Mouse (Mus musculus) right cerebral cortex, postnatal 36 days (tissue): ENCODE data around the gene Entpd2.

ENCODE experiments used
- DNase-seq, 2 experiments: peaks; one replicate each; pipeline ENCODE4 v3.0.0; 2022; ENCODE audit warnings: low spot score in 2 of 2, mixed read lengths in 1 of 2

Gene Entpd2

DNA sequence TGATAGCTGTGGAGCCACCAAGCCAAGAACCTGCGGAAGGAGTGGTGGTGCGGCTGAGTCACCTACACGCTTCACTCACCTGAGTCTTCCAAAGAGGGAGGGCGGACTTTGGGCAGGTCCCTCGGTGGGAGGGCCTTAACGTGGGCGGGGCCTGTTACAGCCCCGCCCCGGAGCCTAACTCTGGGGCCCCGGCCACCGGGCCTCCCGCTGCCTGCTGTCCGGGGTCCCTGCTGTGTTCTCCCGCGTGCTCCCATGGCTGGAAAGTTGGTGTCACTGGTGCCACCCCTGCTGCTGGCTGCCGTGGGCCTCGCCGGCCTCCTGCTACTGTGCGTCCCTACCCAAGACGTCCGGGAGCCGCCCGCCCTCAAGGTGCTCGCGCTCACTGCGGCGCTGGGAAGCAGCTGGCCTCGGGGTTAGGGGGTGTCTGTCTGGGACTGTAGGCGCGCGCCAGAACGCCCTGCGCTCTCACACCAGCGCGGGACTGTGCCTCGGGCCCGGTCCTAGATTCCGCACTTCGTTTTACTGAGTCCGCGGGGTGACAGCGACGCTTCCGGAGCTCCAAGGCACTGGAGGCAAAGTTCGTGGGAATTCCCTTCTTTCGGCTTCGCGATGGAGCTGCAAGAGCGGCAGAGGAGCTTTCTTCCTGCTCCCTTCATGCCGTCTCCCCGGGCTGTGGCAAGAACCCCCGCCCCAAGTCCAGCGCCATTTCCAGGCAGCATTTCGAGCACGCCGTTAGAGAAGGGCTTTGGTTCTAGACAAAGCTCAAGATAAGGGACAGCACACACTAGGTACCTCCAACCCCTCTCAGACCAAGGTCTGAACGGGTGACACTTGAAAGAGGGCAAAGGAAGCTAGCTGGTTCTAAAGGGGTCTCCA lies at the start of gene Entpd2:
Gene Entpd2 (plus strand): TSS at position 154 of the 876 bp plus-strand sequence.
- no peak for DNase-seq

DNA sequence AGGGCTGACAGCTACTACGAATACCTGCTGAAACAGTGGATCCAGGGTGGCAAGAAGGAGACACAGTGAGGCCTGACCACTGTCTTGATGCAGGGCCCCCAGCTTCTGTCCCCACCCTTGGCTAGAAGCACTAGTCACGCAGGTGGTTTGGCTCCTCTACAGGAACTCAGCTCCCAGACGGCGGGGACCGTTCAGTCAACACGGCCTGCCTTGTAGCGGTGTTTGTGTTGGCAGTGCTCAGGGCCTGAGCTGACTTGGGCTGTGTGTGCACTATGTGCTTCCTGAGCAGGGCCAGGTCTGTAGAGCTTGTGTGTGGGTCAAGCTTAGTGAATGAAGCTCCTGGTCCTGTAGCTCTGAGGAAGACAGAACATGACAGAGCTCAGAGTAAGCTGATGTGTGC lies 47.5 kb upstream of the Entpd2 start:
- DNase-seq, result no peak

DNA sequence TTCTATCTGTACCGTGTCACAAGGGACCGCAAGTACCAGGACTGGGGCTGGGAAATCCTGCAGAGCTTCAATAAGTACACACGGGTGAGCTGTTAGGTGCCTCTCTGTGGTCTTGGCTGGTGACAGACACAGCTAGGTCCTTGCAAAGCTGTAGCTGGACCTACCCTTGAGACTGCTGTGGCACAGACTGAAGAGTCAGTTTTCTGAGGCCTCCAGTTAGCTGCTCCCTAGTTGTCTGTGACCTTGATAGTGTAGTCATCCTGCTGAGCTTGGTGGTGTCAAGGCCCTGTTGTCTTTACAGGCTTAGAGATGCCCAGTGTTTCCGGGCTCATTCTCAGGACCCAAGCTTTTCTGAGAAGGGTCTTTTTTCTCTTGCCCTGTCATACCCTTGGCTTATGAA lies 46.2 kb upstream of the Entpd2 start:
- no peak for DNase-seq

DNA sequence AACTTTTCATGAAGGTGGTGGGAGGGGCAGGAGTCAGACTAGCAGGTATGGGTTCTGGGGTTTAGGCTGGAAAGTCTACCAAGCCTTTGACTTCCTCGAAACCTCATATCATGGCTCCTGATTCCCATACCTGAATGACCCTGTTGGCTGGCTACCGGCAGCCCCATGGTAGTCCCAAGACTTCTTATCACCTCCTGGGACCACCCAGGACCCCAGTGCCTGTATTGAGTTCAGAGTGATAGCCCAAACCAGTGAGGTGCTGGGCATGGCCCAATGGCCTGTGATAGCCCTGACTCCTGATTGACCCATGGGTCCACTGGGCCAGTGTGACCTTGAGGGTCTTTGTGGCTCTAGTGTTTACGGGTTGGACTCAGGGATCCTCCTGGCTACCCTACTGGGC lies 45.0 kb upstream of the Entpd2 start:
- no peak for DNase-seq

DNA sequence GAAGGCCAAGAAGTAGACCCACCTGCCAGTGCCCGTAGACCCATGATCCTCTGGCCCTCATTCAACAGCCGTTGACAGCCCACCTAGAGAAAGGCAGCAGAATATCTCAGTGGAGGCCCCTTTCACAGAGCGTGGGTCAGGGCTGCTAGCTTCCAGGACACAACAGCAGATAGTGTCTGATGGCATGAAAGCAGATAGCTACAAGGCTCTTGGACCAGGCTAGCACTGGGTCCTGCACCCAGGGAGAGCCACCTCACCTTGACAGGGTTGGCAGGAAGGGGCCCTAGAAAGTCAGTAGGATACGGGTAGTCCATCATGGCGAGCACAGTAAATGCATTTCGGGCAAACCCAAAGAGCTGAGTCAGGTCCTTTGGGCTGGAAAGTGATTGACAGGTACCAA lies 41.5 kb upstream of the Entpd2 start:
- no peak for DNase-seq

DNA sequence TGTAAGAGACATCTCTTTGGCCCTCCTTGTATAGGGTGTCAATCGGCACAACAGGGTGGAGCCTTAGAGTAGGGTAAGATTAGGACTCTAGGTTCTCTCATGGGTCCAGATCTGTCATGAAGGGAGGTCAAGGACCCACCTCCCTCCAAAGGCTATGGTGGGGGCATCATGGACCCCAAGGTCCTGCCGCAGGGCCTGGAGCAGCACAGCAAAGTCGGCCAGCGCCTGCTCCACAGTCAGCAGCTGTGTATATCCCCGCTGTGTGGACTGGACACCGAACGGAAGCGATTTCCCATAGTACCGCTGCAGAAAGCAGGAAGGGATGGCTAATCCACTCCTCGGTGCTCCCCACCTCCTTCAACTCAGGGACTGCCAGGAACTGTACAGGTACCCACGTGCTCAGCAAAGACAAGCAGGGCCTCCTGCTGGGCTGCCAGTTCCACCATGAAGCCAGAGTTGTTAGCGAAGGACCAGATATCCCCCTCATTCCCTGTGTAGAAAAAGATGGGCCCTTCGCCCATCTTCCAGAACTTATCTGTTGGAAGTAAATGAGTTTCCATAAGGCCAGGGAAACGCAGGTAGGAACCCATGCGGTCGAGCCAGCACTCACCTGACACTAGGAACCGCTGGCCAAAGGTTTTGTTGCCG lies 40.1 kb upstream of the Entpd2 start:
- no peak for DNase-seq

DNA sequence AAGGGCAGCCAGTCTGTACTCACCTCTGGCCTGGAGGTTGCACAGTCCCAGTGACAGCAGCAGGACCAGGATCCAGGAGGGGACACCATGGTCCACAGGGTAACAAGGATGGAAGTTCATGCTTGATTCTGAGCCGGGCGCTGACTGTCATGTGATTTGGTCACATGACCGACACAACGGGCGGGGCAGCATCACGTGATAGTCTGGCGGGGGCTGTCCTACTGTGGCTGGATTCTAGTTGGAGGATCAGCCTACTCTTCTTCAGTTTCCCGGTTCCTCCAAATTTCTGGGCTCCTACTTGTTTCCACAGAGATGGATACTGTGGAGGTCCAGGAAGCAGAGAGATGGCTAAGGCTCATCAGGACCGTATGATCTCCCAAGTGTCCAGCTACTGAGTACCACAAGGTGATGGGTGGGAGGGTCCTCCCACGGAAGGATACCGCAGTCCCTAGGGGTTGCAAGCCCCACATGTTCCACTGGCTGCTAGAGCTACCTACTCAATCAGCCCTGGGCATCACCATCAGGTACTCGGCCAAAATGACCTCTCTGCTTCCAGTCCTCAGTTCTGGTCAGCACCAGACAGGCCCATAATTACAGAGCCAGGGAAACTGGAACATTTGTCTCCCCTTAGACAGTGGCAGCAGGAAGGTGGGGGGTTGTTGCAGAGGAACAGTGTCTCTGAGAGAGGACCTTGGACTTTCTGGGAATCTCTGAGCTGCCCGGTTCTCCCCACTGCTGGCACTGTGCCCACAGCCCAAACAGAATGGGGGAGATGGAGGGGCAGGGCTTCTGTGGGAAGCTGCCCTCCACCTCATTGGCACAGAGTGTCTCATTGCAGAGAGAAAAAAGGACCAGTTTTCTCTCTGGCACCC lies 39.2 kb upstream of the Entpd2 start, which contains the start of gene Dpp7:
Gene Dpp7 (minus strand): TSS at position 152 of the 872 bp plus-strand sequence.
- DNase-seq, result peak; percentile 73 to 79

DNA sequence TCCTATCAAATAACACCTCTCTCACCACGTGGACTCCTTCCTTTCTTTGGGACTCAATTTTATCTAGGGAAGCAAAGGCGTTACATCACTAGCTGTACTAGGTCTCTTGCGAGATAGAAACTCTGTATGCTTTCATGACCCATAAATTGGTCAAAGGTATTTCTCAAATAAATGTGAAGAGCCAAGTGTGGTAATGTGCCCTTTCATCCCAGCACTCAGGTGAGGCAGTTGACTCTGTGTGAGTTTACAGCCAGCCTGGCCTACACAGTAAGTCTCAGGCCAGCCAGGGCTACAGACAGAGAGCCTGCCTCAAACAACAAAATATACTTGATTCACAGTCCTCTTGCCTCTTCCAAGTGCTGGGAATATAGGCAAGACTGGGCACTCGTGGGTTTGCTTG lies 35.8 kb upstream of the Entpd2 start:
- DNase-seq, result no peak

DNA sequence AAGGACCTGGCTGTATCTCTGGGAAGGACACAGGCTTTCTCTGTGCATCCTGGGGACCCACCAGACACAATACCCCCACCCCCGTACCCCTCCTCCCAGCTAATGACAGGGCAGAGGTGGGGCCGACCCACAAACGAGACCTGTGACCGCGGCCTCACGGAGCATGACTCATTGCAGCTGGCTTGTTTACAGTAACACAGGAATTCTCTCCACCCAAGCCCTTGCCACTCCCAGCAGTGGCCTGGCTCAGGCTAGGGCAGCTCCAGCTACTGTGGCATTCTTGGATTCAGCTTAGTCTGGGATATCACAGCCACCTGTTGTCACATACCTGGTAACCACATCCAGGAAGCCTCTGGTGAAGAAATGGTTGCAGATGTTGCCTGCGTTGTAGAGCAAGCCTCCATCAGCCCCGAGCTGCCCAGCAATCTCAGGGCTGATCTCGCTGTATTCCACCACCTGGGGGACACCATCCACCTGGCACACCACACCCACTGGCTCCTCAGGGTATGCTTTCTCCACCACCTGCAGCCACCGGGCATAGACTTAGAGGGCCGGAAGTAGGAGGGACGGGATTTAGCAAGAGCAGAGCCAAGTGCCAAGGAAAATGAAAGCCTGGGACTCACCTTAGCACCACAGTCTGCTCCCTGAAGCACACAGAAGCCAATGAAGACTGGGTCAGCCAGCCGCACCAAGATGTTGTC lies 32.0 kb upstream of the Entpd2 start:
- DNase-seq, result no peak

DNA sequence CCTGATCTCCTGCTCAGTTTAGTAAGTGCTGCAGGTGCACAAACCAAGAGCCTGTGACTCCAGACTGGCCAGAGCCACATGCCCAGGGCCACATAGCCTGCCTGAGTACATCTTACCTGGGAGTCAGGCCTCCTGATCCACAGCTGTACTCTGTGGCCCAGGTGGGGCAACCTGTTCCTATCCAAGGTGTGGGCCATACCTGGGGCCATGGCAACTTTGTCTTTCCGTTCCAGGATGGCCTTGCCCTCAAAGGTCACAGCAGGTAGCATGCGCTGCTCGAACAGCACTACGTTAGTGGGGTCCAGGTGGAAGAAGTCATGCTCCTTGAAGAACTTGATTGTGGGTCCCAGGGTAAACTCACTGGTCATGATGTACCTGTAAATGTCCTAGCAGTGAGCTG lies 31.4 kb upstream of the Entpd2 start:
- DNase-seq, result no peak

DNA sequence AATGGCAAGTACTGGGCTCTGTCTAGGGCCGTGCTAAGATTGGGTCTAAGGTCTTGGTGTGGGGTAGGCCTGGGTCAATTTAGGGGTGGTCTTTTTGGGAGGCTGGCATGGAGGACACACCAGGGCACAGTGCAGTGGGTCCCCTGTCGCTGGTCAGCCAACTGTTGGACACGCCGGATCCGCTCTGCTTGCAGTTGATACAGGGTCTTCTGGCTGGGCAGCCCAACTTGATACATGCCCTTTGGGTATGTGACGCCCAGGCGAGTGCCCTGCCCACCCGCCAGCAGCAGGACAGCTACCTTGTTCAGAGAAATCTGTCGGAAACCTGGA lies 30.9 kb upstream of the Entpd2 start:
- no peak for DNase-seq

DNA sequence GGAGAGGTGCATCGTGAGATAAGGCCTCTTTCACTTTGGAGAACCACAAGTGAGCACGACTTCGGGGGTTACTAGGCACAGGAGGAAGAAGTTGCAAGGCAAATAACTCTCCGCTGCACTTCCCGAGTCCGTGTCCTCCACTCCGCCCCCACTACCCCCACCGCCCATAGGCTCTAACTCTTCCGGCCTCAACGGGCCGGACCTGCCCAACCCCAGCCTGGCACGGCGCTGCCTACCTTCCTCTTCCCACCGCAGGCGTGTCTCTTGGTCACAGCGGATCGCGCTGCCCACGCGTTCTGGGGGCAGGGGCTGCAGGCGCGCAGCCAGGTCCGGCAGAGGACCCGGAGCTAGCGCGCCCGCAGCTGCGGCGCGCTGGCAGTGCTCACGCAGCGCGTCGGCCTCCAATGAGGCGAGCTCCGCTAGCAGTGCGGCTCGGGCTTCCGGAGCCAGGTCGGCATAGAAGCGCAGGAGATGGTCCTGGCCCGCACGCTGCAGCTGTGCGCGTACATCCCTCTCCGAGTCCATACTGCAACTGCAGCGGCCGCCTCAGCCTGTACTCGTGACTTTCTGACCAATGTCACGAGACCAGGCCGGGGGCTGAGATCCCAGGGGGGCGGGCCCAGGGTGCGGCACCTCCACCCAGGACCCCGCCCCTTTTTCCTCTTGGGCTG lies 30.4 kb upstream of the Entpd2 start, which contains the start of gene Uap1l1:
Gene Uap1l1 (minus strand): TSS at position 592 of the 671 bp plus-strand sequence.
- DNase-seq, result peak; percentile 36 to 48

DNA sequence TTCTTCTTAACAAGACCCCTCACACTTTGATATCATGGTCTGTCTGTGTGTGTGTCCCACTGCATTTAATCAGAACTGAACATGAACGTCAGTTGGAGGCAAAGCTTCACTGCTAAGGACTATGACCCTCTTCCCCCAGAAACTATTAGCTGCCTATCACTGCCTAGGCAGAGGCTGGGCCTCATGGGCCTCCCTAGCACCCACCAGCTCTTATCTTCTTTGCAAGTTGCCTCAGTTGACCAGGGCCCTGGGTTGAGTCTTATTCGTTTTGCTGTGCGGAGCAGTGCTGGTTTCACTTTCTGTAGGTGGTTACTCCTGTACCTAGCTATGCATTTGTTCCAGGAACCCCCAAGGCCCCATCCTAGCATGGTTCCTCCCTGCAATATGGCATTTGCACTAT lies 25.7 kb upstream of the Entpd2 start:
- DNase-seq, result no peak

DNA sequence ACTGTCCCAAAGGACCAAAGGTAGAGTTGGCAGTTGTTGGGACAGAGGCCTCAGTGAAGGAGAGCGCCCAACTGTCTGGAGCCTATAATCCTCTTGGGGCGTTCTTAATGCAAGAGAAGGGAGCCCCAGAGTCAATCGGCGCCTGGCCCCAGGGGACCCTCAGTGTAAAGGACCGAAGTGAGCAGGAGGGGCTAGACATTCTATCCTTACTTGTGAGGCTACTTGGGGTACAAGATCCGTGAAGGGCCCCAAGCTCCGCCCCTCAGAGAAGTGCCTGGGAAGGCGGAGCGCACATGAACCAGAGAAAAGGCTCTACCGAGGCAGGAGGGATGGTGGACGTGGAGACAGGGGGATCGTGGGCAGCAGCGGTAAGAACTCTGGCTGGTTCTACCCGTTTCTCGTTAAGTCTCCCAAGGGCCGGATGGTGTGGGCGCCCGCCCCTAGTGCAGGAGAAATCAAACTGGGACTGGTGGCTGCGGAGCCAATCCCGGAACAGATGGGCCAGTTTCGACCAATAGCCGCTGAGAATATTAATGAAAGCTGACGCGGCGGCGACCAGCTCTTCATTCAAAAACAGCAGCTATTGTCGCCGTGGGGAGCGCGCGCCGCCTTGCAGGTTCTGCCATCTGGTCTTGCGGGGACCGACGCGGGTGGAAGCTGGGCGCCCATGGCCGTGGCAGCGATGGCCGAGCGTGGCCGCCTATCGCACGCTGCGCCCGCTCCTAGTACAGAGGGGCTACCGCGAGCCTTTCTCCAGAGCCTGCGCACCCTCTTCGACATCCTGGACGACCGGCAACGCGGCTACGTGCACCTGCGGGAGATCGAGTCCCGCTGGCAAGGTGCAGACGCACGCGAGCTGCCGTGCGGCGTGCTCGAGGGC lies 23.7 kb upstream of the Entpd2 start, which contains the start of gene Sapcd2:
Gene Sapcd2 (plus strand): TSS at position 558 of the 880 bp plus-strand sequence.
- peak; percentile 85 to 92 for DNase-seq

DNA sequence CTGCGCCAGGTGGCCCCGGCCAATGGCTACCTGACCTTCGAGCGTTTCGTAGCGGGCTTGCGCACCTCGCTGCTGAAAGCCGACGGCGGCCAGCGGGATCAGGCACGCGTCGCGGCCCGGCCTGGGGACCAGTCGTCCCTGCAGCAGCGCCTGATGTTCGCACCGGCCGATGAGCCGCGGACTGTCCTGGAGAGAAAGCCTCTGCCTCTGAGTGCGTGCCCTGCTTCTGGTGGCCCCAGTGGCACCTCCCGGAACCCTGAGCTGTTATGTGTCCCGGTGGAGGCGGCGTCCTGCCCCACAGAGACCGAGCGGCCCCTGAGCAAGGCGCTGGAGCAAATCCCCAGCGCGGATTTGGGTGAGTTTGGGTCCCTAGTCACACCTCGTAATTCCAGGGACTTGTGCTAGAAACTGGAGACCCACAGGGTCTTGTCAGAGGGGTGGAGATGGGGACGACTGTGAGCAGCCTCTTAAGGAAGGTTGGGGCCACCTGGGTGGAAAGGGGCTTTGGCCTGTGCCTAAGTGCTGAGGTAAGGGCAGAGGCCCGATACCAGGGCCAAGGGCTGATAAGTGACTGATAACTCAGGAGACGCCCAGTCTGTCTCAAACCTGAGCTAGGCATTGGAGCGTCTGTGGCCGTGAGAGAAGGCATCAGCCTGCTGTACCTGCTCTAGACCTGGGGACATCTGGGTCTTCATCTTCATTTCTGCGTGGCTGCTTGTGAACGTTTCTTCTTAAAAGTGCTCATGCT lies 22.9 kb upstream of the Entpd2 start:
- DNase-seq, result no peak

DNA sequence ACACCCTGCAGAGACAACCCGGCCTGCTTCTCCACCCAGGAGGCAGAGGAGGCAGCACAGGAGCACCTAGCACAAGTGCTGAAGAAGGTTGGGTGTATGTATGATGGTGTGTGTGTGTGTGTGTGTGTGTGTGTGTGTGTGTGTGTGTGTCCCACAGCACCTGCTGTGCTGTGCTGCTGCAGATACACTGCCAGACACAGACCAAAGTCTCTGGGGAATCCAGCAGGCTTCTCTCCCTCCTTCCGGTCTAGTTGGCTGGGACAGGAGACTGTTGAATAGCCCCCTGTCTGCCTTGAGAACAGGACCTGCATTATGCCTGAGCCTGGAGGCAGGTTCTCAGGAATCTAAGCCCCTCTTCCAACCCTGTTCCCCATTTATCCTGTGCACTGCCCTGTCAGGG lies 22.2 kb upstream of the Entpd2 start:
- no peak for DNase-seq

DNA sequence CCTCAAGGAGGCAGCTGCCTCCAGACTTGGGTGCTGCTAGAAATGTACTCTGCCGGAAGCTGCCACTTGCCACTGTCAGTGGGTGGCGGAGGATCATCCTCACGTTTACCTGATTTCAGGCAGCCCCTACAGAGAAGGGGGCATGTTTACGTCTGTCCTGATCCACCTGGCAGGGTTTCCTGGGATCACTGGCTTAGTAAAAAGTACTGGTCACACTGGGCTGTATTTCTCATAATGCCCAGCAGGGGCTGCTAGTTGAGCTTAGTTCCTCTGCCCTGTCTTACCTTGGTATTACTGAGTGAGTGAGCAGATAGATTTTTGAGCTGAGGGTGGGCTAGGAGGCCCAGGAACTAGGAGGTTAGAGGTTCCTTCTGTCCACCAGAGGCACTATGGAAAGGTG lies 19.1 kb upstream of the Entpd2 start:
- no peak for DNase-seq

DNA sequence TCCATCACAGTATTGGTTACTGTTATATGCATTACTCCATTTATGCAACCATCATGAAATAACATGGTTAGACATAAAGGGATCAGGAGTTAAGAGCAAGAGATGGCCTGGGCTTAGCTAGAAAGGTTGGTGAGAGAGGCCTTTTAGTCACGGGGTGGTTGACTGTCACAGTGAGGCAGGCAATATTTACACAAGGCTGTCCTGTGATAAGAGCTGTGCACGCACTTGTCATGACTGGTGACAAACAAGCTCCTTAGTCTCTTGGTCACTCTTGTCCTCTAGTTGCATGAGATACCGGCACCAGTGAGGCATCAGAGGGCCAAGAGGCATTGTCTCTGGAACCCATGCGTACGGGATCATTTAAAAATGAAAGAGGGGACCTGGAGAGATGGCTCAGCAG lies 11.2 kb upstream of the Entpd2 start:
- DNase-seq, result no peak

DNA sequence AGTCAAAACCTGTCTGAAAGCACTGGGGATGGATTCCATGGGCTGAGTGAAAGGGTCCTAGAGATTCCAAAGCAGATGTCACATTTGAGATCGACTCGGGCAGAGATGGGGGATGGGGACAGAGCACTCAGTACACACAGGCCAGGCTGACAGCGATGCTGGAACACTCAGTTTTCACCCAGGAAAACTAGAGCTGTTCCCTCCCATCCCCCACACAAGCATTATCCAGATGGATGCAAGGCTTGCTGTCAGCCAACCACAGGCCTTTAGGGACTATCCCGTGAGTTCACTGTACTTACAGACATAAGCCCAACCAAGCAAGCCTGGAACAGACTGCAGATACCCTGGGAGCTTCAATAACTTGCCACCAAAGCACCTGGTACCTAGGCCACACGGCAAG lies 4.4 kb upstream of the Entpd2 start:
- no peak for DNase-seq
